Mouse (Mus musculus): Measurements from ENCODE around the gene Asphd1.

- TF ChIP-seq POLR2A (IDR thresholded peaks at IDR 0.05; ENCODE audit: insufficient read depth, low read length) (no peak), CTCF (IDR thresholded peaks at IDR 0.05; ENCODE audit: low read depth, low read length) (no peak), EP300 (IDR thresholded peaks at IDR 0.05; ENCODE audit: insufficient read depth, low read depth, low read length) (no peak)
Observed at GRCm38 (mm10) chr7:126961095-126961494, 11.7 kb upstream of the Asphd1 start.
